Mouse (Mus musculus) lung, postnatal 0 days (tissue): ENCODE measurements around the gene Ptprcap.

Experiments
- CTCF ChIP-seq: IDR thresholded peaks from 2 replicates; pipeline ENCODE4 v1.5.1; 2016; ENCODE audit warnings: antibody characterized with exemption, mild to moderate bottlenecking
- EP300 ChIP-seq: IDR thresholded peaks from 2 replicates; pipeline ENCODE4 v1.6.1; 2016; ENCODE audit warnings: antibody characterized with exemption, mild to moderate bottlenecking, control low read depth

DNA sequence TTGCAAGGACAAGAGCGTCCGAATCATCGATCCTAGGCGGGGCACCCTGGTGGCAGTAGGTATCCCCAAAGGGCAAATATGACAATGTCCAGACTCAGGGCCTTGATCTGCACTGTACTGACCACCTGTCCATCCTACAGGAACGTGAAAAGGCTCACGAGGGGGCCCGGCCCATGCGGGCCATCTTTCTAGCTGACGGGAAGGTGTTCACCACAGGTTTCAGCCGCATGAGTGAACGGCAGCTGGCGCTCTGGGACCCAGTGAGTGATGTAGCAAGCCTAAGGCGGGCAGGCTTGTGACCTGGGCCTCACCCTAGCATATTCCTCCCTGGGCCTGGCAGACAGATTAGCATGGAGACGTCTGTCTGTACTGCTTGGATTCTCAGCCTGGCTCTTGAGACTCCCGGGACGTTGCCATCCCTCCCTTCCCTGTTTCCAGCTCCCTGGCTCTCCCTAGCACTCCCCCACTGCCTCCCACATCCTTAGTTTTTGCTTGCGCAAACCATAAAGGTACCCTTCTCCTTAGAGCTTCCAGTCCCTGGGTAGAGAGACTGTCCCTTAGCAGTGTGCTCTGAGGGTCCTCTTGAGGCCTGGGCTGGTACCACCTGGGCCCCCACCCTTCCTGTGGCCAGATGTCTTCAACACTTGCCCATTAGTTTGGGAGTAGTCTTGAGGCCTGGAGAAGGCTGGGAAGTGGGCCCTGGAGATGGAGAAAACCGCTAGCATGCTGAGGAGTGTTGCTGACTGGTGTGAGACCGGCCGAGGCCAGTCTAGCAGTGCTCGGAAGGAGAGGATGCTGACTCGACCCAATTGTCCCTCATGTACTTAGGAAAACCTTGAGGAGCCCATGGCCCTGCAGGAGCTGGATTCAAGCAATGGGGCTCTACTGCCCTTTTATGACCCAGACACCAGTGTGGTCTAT, 2.6 kb upstream of the Ptprcap start:
- TF ChIP-seq CTCF (no peak), EP300 (no peak)
